Mouse (Mus musculus): Measurements from ENCODE around the gene Acbd3.

The Acbd3 gene

GRCm38 (mm10) chr1:180762679-180763078 is 36.8 kb downstream of the Acbd3 start:
- DNase-seq = no peak

DNA sequence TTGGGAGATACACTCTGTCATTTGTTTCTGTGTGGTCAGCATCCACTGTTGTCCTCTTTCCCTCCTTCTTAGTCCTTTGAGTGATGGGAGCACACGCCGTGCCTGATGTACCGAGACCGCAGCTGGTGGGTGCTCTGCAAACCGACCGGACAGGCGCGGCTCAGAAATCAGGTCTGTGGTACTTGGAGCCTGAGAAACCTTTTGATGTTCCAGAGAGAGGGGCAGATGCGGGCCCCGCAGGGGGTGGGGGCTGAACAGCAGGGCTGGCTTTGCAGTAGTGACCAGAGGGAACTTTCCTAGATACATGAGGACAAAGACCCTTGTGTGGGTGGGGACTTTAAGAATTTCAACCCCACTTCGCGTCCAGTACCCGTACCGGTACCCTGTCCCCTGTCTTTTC is 37.5 kb downstream of the Acbd3 start:
- no peak for DNase-seq

DNA sequence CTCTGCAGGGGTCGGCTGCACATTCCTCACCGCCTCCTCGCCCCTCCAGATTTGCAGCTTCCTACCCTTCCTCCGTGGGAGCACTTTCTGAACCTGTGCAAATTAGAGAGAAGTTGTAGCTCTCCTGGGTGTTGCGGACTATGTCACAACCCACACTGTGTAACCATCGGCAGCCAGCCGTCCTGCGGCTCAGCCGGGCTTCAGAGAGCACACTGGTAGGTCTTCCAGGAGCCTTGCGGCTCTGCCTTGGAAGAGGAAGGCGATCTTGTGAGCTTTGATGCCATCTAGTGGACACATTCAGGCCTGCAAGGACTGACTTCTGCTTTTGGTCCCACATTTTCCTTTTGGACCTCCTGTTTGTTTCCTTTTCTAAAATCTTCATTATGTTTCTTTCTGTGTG is 38.0 kb downstream of the Acbd3 start:
- peak; percentile 85 to 89 for DNase-seq

- no peak for DNase-seq
Measured at GRCm38 (mm10) chr1:180765393-180765792, 39.5 kb downstream of the Acbd3 start.

GRCm38 (mm10) chr1:180766557-180766956 is 40.7 kb downstream of the Acbd3 start:
- DNase-seq = peak in 1 of 2 experiments; percentile 39

GRCm38 (mm10) chr1:180767541-180768333 is 41.9 kb downstream of the Acbd3 start:
- DNase-seq = no peak

- DNase-seq = peak; percentile 74 to 77
Measured at GRCm38 (mm10) chr1:180768334-180769168, 42.7 kb downstream of the Acbd3 start.

GRCm38 (mm10) chr1:180771306-180771705 is 45.5 kb downstream of the Acbd3 start:
- DNase-seq = no peak

DNA sequence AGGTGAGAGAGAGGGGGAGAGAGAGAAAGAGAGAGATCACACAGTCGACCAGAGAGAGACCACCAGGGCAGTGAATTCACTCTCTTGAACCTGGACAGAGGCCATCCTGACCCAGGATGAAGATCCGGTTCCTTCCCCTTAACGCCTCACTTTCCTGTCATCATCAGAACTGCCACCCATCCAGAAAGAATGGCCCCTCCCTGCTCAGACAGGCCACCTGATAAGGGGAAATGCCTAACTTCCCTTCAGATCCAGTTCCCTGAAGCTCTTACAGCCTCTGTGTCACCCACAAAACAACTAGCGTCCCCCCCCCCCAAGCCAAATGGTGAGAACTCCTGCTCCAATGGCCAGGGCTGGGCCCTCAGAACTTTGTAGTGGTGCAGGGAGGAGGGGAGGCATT is 45.9 kb downstream of the Acbd3 start:
- DNase-seq = no peak

DNA sequence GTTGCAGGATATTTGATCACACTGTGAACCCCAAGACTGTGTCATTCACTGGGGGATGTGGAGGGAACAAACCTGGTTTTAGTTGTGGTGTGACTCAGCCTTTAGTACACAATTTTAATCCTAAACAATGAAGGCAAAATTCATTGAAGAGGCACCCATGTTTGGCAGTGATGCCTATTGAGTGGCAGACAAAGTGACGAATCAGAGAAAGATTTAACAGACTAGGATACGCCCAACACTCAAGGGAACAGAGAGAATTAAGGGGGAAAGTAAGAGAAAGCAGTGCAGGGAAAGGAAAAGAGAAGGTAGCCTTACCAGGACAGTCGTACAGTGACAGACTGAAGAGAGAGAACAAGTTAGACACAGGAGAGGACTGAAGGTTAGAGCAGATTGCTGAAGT is 46.4 kb downstream of the Acbd3 start:
- no peak for DNase-seq

GRCm38 (mm10) chr1:180774664-180775063 is 48.8 kb downstream of the Acbd3 start:
- DNase-seq = no peak

DNA sequence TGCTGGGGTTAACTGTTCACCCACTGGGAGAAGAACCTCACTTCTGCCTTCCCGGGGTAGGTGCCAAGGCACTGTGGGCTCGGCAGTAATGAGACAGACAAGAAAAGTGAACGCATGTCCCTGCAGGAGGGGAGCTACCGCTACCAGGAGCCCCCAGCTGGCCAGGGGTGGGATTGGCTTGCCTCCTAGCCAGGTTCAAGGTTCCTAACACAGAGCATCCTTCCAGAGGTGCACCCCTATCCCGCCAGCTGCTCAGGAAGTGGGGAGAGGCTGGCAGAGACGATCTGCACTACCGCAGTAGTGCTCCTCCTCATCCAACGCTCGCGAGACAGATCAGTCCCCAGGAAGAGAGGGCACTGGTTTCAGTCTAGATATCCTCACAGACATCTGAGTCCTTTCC is 49.5 kb downstream of the Acbd3 start:
- no peak for DNase-seq

GRCm38 (mm10) chr1:180775849-180776493 is 50.1 kb downstream of the Acbd3 start:
- DNase-seq = no peak

- DNase-seq = no peak
Measured at GRCm38 (mm10) chr1:180776494-180776893, 50.7 kb downstream of the Acbd3 start.

DNA sequence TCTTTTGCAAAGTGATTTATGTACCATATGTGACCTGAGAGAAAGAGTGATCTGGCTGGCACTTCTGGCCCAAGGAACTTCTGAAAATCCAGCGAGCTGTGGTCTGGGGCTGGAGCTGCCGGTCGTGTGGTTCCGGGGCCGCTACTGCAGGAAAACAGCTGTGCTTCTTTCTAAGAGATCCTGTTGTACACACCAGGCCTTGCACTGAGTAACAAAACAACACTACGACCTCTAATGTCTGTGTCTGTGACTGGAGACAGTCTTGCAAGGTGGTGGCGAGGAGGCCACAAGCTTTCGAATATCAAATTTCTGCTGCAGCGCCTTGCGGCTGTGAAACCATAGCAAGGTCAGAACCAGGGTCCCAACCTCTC is 51.4 kb downstream of the Acbd3 start:
- no peak for DNase-seq

- peak; percentile 88 to 92 for DNase-seq
Measured at GRCm38 (mm10) chr1:180777660-180778402, 52.0 kb downstream of the Acbd3 start.

GRCm38 (mm10) chr1:180778403-180778754 is 52.5 kb downstream of the Acbd3 start:
- no peak for DNase-seq

GRCm38 (mm10) chr1:180778941-180779340 is 53.1 kb downstream of the Acbd3 start:
- DNase-seq = peak; percentile 26 to 35

DNA sequence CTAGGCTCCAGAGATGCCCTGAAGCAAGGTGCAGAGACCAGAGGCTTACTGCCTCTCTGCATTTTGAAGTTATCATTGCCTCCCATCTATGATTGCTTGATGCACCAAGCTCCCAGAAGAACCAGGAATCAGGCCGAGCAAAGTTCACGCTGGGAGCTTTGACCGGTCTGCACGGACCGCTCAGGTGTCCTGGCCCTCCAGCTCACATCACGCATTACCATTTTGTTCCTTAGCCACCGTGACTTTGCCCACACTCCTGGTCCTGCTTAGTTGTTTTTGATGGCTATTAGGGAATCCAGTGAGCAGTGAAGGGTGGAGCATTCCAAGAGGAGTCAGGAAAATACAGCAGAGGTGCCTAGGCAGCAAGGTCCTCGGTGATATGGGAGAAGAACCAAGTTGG is 54.4 kb downstream of the Acbd3 start:
- no peak for DNase-seq

DNA sequence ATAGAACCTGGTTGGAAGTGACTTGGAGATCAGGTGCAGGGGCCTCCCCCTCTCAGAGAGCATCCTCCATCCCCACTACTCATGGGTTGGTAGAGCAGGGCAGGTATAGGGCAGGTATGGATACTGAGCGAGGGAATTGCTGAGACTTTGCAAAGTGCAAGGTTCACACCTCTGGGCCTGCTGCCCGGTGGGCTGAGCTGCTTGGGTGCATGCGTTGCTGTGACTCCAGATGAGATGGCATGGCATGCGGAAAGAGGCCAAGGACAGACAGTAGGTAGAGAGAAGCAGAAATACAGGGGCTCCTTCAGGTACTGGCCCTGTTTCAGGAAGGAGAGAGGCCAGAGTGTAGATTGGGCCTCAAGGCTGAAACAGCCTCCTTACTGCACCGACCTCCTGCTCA is 55.4 kb downstream of the Acbd3 start:
- no peak for DNase-seq

GRCm38 (mm10) chr1:180782906-180783579 is 57.2 kb downstream of the Acbd3 start:
- DNase-seq = no peak

DNA sequence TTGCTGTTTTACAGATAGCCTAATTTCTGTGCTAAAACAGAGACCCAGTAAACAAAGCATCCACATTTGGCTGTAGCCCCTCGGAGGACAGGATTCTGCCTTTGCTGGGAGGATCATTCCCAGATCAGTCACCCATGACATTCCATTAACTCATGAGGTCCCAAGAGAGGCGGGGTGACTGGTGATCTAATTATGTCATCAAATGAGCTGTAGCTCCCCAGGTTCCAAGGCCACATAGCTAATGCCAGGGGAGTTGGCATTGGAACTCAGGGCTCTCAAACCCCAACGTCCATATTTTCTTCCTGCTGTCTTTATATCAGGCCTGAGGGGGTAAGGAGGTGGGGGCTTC is 57.7 kb downstream of the Acbd3 start:
- no peak for DNase-seq

Measured in lung, adult 18-20 months (tissue).